Mouse (Mus musculus): ENCODE results near the gene Armc9.

DNA sequence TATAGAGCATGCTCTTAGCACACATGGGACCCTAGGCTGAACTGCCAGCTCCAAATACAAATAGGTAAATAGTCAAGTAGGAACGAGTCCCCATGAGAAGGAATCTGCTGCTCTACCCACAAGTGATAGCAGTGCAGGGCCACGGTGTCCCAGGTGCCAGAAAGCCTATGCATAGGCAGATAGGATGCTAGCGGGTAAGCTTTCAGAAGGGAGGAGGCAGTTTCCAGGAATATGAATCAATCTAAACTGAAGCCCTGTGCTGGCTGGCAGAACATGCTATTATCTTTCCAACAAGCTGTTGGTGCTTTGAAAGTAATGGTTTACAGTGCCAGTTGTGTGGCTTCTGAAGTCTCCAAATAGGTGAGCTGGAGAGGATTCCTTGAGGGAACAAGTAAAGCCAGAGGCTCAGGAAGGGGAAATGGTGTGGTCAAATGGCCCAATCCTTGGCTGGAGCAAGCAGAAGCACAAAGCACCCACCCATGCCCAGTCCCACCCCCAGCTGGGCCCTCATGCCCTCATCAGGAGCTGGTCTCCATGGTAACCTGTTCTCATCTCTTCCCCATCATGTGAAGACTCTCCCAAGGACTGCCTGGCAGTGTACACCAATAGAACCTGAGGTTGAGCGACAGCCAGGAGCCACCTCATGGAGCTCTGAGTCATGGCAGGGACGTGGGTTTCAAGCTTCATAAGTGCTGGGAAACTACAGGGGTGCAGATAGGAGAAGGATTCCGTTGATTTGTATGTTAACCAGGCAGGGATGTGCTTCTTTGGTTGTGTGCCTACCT, 90.9 kb downstream of the Armc9 start:
- TF ChIP-seq EP300 (IDR thresholded peaks at IDR 0.05; ENCODE audit: low read depth) (no peak), CTCF (IDR thresholded peaks at IDR 0.05; ENCODE audit: low read depth) (no peak)
